Mouse (Mus musculus): ENCODE results near the gene Lta. TPM values are rescaled to one million over a fixed set of nuclear protein-coding genes. Genes with fewer than 3 reads are reported as not detected.
A peak's percentile ranks its signal among the peaks of the same experiment; 100 is the strongest.

The Lta gene
- total and polyA plus RNA-seq, 3 experiments = not detected

- Histone ChIP-seq H3K27me3 (ENCODE audit: insufficient read depth, low read length) (peaks cover 51% of the 10 kb centered on the region), H3K4me1 (ENCODE audit: insufficient read depth, low read depth, low read length) (peaks cover 60% of the 10 kb centered on the region), H3K9me3 (replicated peaks) (no peaks in the 10 kb centered on the region; the same call in 1 of the 2 replicates), H3K36me3 (replicated peaks) (no peaks in the 10 kb centered on the region), H3K4me3 (ENCODE audit: low read depth, low read length) (no peak overlapping the region)
- TF ChIP-seq GATA2 (IDR thresholded peaks at IDR 0.05; ENCODE audit: borderline replicate concordance, low read depth, low read length) = no peak
- no peak for TF ChIP-seq CTCF (IDR thresholded peaks at IDR 0.05; ENCODE audit: low read depth, low read length)
- TF ChIP-seq GATA1 (IDR thresholded peaks at IDR 0.05; ENCODE audit: borderline replicate concordance, low read length) = no peak
- no peak for TF ChIP-seq POLR2AphosphoS5 (IDR thresholded peaks at IDR 0.05; ENCODE audit: insufficient replicate concordance, low read depth, low read length)
- no peak for TF ChIP-seq TAL1 (conservative IDR thresholded peaks at IDR 0.05; ENCODE audit: low read depth, low read length)
- ATAC-seq (ENCODE audit: extremely low read depth, insufficient number of reproducible peaks, low FRiP score, poor library complexity, severe bottlenecking) = no peak
- no peak for DNase-seq (ENCODE audit: low spot score)
These were observed 8.9 kb downstream of the Lta start for GRCm38 (mm10) chr17:35196321-35196641.

GRCm38 (mm10) chr17:35195631-35196320 is 9.4 kb downstream of the Lta start:
- H3K4me3 ChIP-seq (ENCODE audit: low read depth, low read length) = peak overlapping the region; percentile 63; the same call in 1 of the 2 replicates
- DNase-seq (ENCODE audit: low spot score) (peak; percentile 63), ATAC-seq (ENCODE audit: extremely low read depth, insufficient number of reproducible peaks, low FRiP score, poor library complexity, severe bottlenecking) (no peak)
- no peaks in the 10 kb centered on the region; the same call in 1 of the 2 replicates for H3K9me3 ChIP-seq (replicated peaks)
- H3K4me1 ChIP-seq (ENCODE audit: insufficient read depth, low read depth, low read length) = peaks cover 56% of the 10 kb centered on the region
- H3K27me3 ChIP-seq (ENCODE audit: insufficient read depth, low read length) = peaks cover 47% of the 10 kb centered on the region
- no peak for TF ChIP-seq TAL1 (conservative IDR thresholded peaks at IDR 0.05; ENCODE audit: low read depth, low read length)
- TF ChIP-seq CTCF (IDR thresholded peaks at IDR 0.05; ENCODE audit: low read depth, low read length) = peak; percentile 74
- H3K36me3 ChIP-seq (replicated peaks) = no peaks in the 10 kb centered on the region

GRCm38 (mm10) chr17:35194844-35195630 is 10.1 kb downstream of the Lta start:
- Histone ChIP-seq H3K9me3 (replicated peaks) (no peaks in the 10 kb centered on the region; the same call in 1 of the 2 replicates), H3K4me3 (ENCODE audit: low read depth, low read length) (peak overlapping the region; percentile 63; the same call in 1 of the 2 replicates), H3K27me3 (ENCODE audit: insufficient read depth, low read length) (peaks cover 40% of the 10 kb centered on the region), H3K36me3 (replicated peaks) (no peaks in the 10 kb centered on the region), H3K4me1 (ENCODE audit: insufficient read depth, low read depth, low read length) (peaks cover 55% of the 10 kb centered on the region)
- no peak for ATAC-seq (ENCODE audit: extremely low read depth, insufficient number of reproducible peaks, low FRiP score, poor library complexity, severe bottlenecking)
- no peak for DNase-seq (ENCODE audit: low spot score)
- no peak for TF ChIP-seq GATA1 (IDR thresholded peaks at IDR 0.05; ENCODE audit: borderline replicate concordance, low read length)
- no peak for TF ChIP-seq POLR2AphosphoS5 (IDR thresholded peaks at IDR 0.05; ENCODE audit: insufficient replicate concordance, low read depth, low read length)
- no peak for TF ChIP-seq TAL1 (conservative IDR thresholded peaks at IDR 0.05; ENCODE audit: low read depth, low read length)
- no peak for TF ChIP-seq GATA2 (IDR thresholded peaks at IDR 0.05; ENCODE audit: borderline replicate concordance, low read depth, low read length)
- TF ChIP-seq CTCF (IDR thresholded peaks at IDR 0.05; ENCODE audit: low read depth, low read length) = no peak

GRCm38 (mm10) chr17:35193881-35194843 is 11.0 kb downstream of the Lta start, which contains the start of gene Ltb:
Gene Ltb (plus strand): TSS chr17:35194439.
- DNase-seq (ENCODE audit: low spot score) = no peak
- Histone ChIP-seq H3K36me3 (replicated peaks) (no peaks in the 10 kb centered on the region), H3K4me3 (ENCODE audit: low read depth, low read length) (no peak within 1 kb of the TSS), H3K27me3 (ENCODE audit: insufficient read depth, low read length) (peaks cover 35% of the 10 kb centered on the region), H3K9me3 (replicated peaks) (no peaks in the 10 kb centered on the region; the same call in 1 of the 2 replicates), H3K4me1 (ENCODE audit: insufficient read depth, low read depth, low read length) (peaks cover 59% of the 10 kb centered on the region)
- TF ChIP-seq POLR2AphosphoS5 (IDR thresholded peaks at IDR 0.05; ENCODE audit: insufficient replicate concordance, low read depth, low read length) (no peak), GATA1 (IDR thresholded peaks at IDR 0.05; ENCODE audit: borderline replicate concordance, low read length) (no peak), GATA2 (IDR thresholded peaks at IDR 0.05; ENCODE audit: borderline replicate concordance, low read depth, low read length) (no peak), TAL1 (conservative IDR thresholded peaks at IDR 0.05; ENCODE audit: low read depth, low read length) (no peak), CTCF (IDR thresholded peaks at IDR 0.05; ENCODE audit: low read depth, low read length) (no peak)
- no peak for ATAC-seq (ENCODE audit: extremely low read depth, insufficient number of reproducible peaks, low FRiP score, poor library complexity, severe bottlenecking)

GRCm38 (mm10) chr17:35192924-35193323 is 12.2 kb downstream of the Lta start:
- Histone ChIP-seq H3K4me3 (ENCODE audit: low read depth, low read length) (no peak overlapping the region), H3K9me3 (replicated peaks) (no peaks in the 10 kb centered on the region; the same call in 1 of the 2 replicates), H3K27me3 (ENCODE audit: insufficient read depth, low read length) (peaks cover 27% of the 10 kb centered on the region), H3K36me3 (replicated peaks) (no peaks in the 10 kb centered on the region), H3K4me1 (ENCODE audit: insufficient read depth, low read depth, low read length) (peaks cover 71% of the 10 kb centered on the region)
- DNase-seq (ENCODE audit: low spot score) (no peak), ATAC-seq (ENCODE audit: extremely low read depth, insufficient number of reproducible peaks, low FRiP score, poor library complexity, severe bottlenecking) (no peak)
- TF ChIP-seq TAL1 (conservative IDR thresholded peaks at IDR 0.05; ENCODE audit: low read depth, low read length) (no peak), CTCF (IDR thresholded peaks at IDR 0.05; ENCODE audit: low read depth, low read length) (no peak), GATA2 (IDR thresholded peaks at IDR 0.05; ENCODE audit: borderline replicate concordance, low read depth, low read length) (no peak), GATA1 (IDR thresholded peaks at IDR 0.05; ENCODE audit: borderline replicate concordance, low read length) (no peak), POLR2AphosphoS5 (IDR thresholded peaks at IDR 0.05; ENCODE audit: insufficient replicate concordance, low read depth, low read length) (no peak)
